Mouse (Mus musculus) monocyte, adult 5-6 weeks (primary cell): ENCODE data around the gene Tmem108. TPM values are rescaled to one million over a fixed set of nuclear protein-coding genes. Genes with fewer than 3 reads are reported as not detected.

Experiments used
- ATAC-seq: fragments of 153-309, 156-312 bp; replicated peaks from 2 replicates; pipeline ENCODE4 v1.8.0; 2017; ENCODE audit warnings: mild to moderate bottlenecking; ENCODE audit not compliant: low TSS enrichment, insufficient number of reproducible peaks, severe bottlenecking, poor library complexity, low FRiP score
- total RNA-seq: library from RNA; stranded (forward); fragments of 200-1000, 200-491, 200-594 nt; gene quantifications from 3 replicates; pipeline ENCODE4 v1.2.3, GENCODE M21; 2017

Tmem108 gene
- total RNA-seq, 1 experiment from 2014 or later = 0.48 TPM

DNA sequence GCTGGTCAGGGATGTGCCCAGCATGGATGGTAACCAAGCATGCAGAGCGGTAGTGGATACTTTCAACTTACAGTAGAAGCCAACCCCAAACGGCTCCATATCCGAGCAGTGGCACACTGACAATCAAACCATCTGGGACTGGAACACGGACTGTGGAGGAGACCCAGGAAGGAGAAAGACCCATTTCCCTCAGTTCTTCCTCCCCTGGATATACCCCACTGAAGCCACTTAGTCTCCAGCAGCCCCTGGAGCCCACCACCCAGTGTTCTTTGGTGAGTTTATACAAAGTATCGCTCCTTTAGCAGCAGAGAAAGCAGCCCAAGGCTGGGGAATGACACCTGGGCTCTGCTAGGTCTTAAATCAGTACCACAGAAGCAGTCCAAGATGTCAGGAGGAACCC, 184.5 kb downstream of the Tmem108 start:
- no peak for ATAC-seq

DNA sequence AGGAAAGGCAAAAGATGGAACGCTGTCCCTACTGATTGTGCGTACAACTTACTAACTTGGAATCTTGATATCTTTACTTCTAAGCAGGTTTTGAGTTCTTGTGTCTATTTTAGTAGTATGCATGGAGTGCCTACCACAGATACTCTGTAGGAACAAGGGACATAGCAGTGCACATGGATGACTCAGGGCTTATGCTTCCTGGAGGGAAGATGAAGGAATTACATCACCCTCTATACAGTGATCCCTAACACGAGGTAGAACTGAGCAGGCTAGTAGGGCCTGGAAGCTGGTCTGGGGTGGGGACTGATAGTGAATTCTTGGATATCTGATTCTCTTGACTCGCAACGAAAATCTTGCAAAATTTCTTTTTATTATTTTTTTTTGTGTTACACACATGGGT, 185.7 kb downstream of the Tmem108 start:
- no peak for ATAC-seq

DNA sequence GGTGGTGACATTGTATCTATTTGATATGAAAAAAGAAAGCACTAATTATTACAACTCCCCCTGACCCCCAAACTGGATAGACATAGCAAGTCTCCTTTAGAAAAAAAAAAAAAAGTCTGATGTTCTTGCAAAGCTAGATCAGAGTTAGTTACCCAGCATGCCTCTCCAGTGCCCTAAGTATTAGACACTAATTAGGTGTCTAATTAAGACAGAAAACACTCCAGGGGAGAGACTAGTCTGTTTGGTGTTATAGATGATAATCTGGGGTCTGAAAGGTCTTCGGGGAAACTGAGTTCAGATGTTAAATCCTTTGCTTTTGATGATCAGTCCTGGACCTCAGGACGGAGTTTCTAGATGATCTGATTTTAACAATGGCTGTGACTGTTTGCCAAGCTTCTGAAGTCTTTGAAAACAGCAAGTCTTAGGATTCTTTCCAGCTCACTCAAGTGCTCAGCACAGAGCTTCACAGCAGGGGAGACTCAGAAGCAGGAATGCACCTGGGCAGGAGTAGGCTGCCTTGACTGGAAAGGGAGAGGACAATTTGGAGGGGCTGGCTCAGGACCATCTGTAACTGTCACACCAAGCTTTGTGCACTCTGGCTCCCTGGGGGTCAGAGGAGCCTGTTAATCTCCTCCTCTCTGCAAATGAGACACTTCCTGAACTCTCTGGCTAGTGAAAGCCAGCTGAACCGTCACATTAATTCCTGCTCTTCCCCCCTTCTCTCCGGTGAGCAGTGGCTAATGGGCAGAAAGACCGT, 187.5 kb downstream of the Tmem108 start:
- no peak for ATAC-seq

DNA sequence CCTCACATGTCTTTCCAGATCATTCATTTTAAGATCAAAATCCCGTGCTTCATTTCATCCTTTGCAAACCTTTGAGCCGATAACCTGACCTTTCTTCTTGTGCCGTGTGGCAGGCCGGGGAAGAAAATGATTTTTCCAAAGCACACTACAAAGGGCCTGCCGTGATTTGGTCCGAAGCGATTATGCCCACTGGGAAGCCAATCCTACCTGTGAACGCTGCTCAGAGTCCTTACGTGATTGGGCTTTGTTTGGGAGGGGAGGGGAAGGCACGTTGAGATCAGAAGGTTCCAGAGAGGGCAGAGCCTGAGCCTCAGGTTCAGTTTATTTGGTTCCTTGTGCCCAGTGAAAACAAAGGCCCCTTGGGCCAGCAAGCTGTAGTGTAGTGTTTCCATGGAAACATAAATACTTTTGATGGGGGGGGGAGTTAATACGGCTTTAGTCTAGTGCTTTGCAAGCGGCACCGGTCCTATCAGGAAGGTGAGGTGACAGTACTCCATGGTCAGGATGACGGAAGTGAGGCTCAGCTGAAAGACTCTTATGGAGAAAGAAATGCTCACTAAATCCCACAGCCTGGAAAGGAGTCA, 191.4 kb downstream of the Tmem108 start:
- no peak for ATAC-seq

DNA sequence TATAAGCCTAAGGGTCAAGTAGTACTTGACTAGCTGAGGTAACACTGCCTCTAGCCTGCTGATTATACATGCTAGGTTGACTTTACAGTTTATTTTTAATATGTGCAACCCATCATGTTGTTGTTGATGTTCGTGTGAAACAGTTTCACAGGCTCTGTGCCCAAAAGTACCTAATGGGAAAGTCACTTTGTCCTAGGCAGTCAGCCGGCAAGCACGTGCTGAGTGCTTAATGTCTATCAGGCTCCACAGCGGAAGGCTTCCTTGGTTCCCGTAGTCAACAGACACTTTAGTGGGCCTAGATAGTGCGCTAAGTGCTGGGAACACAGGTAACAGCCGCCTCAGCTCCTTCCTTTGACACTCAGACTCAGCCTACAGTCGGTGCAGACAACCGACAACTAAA, 192.7 kb downstream of the Tmem108 start:
- no peak for ATAC-seq

DNA sequence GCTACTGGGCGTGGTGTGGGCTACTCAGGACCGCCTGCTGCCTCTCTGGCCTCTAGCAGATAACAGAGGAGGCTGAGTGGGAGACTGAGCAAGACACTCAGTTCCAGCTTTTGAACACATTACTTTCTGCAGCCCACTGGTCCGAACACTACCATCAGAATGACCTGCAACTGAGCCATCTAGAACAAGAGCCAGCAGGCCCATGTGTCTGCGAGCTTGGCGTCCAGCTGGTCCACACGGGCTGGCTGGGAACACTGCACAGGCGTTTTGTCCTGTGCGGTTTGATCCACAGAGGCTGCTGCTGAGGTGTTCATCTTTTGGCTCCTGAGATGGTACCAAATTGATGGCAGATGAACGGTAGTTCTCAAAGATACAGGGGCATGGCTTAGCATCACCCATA, 196.5 kb downstream of the Tmem108 start:
- ATAC-seq = no peak

DNA sequence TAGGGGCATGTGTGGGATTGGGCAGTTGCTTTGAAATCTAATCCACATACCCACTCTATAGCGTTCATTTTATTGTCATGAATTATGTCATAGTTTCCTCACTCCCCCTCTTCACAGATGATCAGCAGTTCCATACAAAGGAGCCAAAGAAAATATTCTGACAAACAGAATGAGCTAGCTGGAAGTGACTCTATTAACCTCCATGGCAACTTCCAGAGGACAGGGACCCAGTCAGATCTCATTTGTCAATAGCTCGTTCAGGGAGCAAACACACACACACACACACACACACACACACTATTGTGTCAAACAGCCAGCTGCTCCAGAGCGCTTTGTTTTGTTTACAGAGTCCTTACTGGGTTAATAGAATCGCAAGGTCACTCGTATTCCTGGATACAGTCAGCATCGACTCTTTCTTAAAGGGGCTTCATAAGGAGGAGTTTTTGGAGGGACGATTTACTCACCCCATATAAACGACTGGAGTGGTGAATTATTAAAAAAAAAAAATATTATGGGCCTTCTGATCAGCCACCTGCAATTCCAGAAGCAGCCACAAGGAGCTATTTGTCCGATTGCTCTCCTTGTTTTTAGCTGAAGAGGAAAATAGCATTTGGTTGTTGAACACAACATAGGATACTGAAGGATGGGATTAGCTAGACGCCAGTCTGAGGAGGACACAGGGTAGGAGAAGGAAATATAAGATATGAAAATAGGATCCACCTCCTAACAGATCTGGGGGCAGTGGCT, 197.6 kb downstream of the Tmem108 start:
- no peak for ATAC-seq

DNA sequence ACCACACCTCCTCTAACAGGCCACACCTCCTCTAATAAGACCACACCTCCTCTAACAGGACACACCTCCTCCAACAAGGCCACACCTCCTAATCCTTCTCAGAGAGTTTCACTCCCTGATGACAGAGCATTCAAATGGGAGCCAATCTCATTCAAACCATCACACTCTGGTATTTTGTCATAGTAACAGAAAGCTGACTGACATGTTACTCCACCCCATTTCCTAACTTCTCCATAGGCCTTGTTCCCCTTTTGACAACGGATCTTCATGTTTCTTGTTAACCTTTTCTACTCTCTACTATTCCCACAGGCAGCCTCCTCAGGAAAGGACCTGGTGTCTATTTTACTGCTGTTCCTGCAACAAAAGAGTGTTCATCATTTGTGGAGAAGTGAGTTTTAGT, 199.6 kb downstream of the Tmem108 start:
- no peak for ATAC-seq

DNA sequence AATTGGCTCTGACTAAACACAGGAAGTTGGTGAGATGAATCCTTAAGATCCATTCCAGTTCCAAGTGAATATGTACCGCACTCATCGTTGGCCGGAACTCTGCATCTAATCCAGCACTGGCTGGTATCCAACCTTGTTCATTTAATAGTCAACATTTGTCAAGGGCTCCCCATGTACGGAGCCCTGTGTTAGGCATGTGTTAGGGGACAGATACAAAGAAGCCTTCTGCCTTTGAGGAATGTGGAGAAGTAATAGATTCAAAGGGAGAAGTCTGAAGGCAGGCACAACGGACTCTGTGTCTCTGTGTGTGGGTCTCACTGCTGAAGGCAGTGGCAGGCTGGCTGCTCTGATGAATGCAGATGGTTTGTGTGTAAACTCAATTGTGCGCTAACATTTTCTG, 202.9 kb downstream of the Tmem108 start:
- ATAC-seq = no peak

DNA sequence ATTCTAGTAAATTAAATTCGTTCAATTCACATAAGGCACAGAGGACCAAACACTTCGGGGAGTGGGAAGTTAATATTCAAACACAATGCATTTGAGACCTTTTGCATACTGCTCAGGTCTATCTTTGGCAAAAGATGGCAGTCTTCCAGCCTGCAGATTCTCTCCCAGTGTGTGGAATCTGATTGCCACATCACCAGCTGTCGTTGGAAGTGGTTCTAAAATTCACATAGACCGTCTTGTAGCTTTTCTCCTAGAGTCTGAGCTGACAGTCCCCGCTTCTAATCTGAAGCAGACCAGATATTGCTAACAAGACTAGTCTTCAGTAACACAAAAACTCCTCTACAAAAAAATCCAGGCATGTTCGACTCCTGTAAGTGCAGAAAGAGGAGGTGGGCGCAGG, 203.4 kb downstream of the Tmem108 start:
- ATAC-seq = no peak

DNA sequence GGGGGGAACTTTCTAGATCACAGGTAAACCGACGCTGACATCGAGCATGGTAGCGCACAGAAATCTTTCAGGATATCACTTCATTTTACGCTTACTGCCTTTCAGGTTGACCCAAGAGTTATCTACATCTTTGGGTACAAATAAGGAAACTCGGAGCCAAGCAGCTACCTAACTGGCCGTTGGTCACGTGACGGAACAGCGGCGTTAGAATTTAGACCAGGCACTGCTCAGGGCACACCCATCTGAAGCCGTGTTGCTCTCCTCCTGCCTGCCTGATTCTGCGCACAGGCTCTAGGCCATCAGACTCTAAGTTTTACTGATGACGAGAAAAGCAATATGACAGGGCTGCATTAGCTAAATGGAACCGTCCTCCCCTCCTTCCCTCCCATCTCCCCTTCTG, 204.6 kb downstream of the Tmem108 start:
- no peak for ATAC-seq

DNA sequence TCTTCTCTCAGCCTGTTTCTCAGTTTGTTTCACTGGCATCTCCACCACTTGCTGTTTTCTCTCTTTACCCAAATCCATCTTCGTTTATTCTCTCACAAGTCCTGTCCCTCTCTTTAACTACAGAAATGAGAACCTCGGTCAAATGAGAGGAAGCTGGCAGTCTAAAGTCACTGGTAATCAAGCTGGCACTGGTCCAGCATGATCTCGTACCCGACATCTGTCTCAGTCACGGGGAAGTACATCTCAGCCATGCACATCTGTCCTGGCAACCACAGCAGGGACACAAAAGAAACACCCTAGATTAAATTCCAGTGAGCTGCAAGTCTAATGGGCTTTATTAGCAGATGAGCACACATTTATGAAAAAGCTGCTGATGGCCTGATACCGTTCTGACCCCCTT, 206.3 kb downstream of the Tmem108 start:
- no peak for ATAC-seq

DNA sequence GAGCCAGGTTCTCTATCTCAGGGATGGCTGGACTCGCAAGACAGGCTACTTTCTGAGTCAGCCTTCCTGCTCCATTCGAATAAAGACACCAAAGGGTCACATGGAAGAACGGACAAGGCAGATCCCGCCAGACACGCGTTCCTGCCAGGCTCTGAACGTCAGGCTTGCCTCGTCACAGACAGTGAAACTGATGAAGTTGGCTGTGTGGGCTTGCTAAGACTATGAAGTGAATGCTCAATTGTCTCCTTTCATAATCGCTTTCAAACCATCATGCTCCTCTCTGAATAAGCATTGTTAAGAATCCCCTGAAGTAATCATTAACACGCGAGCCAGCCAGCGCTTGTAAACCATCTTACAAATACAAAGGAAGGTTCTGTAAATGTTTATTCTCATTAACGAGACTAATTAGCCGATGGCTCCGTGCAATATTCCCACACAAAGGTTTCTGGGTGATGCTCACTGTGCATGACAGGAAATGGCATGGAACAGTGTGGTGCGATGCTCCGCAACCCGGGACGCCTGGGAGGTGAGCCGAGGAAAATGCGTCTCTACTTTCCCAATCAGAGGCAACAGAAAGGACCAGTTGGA, 210.9 kb downstream of the Tmem108 start:
- ATAC-seq = no peak

DNA sequence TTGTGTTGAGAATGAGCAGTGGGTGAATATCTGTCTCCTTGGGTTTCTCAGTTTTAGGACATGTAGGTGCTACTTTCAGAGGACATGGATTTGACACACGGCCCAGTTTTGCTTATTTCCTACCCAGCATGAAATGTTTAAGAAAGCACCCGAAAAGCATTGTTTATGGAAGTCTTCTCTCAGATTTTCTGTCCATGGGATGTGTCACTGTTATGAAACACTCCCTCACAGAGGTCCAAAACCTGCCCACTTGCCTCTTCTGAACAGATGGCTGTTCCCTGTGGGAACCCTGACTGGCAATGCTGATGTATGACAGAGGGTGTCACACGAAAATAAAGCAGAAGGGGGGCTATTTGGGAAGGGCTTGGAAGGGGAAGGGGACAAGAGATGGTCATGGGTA, 212.5 kb downstream of the Tmem108 start:
- no peak for ATAC-seq

DNA sequence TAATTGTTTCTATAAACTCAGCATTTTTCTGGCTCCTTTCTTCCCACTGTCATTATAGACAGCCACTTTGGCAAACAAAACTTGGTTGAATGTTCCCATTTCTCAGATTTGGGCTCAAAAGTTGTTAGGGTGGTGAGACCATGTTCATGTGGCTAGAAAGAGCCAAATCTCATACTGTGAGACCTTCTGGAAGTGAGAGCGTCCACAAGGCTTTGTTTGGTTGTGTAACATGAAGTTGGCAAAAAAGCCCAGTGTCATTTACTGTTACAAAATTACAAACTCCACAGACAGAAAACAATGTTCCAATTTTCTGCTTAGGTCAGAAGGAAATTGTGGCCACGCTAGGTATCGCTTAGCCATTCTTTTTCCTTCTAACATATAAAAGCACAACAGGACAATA, 213.0 kb downstream of the Tmem108 start:
- no peak for ATAC-seq

DNA sequence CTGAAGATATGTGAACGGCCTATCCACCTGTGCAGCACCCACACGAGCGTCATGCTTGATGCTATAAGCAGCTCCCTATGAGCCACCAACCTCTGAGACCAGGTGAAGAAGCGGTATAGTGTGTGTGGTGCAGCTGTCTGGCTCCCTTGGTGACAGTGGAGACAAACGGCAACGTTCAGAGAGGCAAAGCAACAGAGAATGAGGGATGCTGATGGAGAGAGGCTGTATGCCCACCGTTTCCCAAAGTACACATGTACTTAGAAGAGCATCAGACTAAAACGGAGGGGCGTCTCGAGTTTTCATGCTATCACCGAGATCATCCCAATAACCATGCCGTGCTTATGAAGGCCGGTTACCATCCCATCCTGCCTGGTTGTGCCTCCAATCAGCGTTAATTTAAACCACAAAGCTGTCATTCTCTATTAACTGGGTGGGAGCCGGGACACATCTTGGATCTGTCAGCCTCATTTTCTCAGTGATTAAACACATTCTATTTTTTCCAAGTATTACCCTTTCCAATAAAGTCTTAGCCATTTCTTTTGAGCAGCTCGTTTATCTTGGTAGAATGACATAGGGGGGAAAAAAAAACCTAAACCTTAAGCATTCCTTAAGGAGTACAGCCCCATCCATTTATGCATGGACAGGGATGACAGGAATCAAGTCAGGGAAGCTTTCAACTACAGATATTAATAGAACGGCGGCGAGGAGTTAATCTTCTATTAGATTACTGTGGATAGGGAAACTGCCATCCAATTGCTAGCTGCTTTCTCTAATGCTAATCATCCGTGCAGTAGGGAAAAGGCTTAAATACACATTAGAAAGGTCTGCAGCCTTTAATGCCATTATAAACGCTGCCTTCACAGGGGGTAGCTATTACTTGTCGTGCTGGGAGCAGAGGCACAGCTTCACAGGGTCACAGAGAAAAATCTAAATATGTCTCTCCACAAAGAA, 214.7 kb downstream of the Tmem108 start:
- no peak for ATAC-seq

DNA sequence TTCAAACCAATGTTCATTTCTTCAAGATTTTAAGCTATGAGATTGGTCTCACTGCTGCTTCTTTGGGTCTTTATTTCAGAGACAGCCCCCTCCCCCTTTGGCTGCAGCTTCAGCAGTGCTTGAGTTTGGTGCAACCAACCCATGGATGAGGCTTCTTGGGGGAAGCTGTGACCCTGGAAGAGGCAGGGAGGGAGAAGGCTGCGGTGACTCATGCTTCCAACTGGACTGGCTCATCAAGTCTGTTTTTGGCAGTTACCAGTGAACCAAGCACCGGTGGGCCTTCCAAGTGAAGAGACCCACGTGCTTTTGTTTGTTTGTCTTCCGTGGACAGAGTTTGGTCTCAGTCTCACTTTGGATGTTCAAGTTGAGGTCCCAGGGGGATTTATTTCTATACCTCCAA, 215.9 kb downstream of the Tmem108 start:
- ATAC-seq = no peak

DNA sequence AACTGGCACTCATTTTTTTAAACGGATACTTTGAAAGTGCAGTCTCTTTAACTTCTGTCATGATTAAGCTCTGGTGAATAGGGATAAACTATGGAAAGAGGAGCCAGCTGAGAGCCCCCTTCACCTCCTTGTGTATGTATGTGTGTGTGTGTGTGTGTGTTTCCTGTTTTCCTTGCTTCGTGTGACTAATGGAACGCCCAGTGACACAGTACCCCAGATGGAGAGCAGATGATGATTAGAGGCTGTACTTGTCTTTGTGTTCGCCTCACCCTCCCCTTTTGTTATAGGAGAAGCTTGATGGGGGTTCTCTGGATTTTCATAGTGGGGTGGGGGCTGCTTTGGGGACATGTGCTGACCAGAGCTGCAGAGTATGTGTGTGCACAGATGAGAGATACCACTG, 216.4 kb downstream of the Tmem108 start:
- ATAC-seq = no peak

DNA sequence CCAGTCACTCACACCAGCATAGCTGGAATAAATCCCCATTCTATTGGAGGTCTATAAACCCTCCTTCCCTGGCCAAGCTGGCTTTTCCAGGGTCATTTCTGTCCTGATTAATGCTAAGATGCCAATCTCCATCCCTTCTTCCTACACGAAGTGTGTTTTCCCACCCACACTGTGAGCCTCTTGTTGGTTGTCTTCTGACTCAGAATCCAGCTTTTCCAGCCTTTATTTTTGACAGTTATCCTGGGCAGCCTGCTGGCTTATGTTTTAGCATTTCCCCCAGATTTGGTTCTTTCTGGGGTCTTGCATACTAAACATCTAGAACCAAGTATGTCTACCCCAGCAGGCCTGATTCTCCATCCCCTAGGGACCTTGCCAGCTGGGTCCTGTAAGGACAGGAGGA, 217.0 kb downstream of the Tmem108 start:
- no peak for ATAC-seq
